Mouse (Mus musculus): Measurements from ENCODE around the gene Rin3.

Rin3 gene
- long read RNA-seq, experiment 1, partial matches to known transcripts: 0 of 3 reads
- long read RNA-seq, experiment 1, other reads (novel, unspliced or antisense): 2 of 3 reads
- long read RNA-seq, experiment 2, partial matches to known transcripts: 2 of 6 reads
- long read RNA-seq, experiment 2, other reads (novel, unspliced or antisense): 4 of 6 reads

DNA sequence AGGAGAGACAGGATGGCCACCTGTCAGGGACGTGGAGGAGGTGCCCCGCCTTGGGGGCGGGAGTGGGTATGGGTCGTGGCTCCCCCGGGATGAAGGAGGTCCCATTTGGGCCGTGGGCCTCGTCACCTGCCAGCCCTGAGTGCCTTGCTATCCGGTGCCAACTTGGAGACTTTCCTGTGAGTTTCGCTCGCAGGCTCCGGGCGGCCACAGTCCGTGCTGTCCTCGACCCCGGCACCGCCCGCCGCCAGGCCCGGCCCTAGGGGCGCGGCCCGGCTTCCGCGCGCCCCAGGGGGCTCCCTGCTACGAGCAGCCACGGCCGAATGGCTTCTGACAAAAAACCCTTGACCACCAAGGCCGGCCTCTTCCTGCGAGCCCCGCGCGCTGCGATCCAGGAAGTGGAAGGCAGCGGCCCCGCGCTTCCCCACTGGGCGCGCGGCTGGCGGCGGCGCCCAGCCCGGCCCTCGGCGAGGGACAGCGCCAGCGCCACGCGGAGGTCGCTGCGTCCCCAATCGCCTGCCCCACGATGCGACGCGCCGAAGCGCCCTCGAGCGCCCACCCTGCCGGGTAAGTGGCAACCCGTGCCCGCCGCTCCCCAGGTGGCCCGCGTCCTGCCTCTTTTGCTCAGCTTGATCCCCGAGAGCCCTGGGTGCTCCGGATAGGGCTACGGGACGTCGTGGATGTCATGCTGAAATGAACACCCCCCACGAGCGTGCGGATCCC, at the start of gene Rin3:
Gene Rin3, plus strand, starts transcription at position 286 of the 720 bp plus-strand sequence.
- intact Hi-C loops (cut with DNase I): no loop called here

DNA sequence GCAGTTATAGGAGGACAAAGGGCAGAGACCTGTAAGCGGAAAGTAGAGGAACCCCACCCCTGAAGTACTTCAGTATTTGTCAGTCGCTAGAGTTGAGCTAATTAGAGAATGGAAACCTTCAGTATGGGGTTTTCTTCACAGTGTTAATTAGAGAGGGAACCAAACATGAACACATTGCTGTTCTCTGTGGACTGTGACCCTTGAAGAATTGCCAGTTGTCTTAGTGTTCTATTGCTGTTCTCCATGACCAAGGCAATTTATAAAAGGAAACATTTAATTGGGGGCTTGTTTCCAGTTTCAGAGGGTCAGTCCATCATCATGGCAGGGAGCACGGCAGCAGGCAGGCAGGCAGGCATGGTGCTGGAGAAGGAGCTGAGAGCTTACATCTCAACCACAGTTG, 47.3 kb upstream of the Rin3 start:
- intact Hi-C loops (cut with DNase I): no loop called here

DNA sequence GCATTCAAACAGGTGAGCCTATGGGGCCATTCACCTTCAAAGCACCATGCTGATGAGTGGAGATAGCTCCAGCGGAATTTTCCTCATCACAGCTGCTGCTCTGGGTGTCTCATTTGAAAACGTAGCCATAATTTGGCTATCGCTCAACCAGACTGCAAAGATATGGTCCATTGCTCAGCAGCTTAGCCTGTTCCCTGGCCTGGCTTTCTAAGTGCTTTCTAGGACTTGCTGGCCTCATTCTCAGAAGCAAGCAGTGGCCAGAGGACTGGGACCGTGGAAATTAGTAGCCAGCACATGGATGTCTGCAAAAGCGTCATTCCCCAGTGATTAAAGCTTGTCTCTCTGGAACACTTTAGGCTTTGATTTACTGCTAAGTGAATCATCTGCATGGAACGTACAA, 46.5 kb upstream of the Rin3 start:
- intact Hi-C loops (cut with DNase I): no loop called here

DNA sequence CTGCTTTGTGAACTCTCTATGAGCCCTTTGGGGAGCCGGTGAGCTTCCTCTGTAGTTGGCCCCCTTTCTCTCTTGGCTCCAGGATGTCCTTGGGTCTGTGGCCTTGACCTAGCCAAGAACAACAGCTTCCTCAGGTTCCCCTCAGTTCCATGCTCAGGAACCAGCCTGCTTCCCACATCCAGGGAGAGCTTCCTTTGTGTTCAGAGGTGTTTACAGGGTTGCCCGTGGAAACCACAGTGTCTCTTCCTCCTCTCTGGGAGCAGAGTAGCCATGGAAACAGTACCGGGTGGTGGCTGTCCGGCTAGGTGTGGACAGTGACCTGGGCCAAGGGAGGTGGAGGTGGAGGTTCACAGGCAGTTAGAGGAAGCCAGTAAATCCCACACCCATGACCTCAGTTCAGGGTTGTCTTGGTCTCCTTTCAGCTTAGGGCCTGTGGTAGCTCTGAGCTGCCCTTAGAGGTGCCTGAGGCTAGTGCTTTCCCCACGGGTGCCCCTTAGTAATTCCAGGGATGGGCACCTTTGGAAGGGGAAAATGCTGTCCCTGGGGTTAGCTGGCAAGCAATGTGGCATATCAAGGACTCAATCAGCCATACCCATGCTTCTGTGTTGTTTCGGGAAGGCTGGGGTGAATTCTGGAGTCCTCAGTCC, 40.6 kb upstream of the Rin3 start:
- intact Hi-C loops (cut with DNase I): no loop called here

DNA sequence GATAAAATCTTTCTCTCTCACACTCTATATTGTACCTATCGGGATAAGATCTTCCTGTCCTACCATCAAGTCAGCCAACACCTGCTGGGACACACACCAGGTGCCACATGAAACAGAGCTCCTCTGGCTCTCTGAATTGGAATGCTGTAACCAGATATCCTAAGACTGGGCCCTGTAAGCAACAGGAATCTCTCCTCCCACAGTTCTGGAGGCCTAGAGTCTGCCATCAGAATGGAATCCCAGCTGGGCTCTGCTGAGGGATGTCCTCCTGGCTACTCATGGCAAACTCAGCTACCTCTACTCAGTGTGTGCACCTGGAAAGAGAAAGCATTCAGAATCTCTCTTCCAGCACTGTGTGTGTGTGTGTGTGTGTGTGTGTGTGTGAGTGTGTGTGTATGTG, 38.9 kb upstream of the Rin3 start:
- intact Hi-C loops (cut with DNase I): no loop called here

DNA sequence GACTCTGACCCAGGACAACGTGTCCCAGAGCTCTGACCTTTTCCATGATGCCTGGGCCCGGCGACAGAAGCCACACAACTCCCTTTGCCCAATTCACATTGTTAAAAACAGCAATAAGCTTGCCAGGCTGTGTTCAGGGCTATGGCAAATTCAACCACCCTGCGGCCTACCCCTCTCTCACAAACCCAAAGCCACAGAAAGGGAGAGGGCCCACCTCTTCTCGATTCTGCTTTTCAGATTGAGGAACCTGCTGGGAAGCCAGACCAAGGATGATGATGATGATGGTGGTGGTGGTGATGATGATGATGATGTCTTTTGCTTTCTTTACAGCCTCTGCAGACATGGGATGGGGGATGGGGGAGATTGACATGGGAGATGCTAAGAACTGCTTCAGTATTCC, 36.6 kb upstream of the Rin3 start:
- intact Hi-C loops (cut with DNase I): no loop called here

DNA sequence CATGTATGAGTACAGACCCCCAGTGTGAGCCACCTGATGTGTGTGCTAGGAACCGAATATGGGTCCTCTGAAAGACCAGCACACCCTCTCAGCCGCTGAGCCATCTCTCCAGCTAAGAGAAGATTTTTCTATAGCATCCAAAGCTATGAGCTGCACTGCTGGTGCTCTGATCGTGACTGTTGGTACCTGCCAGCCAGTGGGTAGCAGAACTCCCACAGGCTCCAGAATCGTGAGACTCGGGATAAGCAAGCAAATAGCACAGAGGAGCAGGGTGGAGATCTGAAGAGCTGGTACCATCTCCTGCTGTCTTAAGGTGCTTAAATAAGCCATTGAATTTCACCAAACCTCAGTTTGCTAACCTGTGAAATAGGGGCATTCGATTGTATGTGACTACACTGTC, 34.7 kb upstream of the Rin3 start:
- intact Hi-C loops (cut with DNase I): no loop called here

DNA sequence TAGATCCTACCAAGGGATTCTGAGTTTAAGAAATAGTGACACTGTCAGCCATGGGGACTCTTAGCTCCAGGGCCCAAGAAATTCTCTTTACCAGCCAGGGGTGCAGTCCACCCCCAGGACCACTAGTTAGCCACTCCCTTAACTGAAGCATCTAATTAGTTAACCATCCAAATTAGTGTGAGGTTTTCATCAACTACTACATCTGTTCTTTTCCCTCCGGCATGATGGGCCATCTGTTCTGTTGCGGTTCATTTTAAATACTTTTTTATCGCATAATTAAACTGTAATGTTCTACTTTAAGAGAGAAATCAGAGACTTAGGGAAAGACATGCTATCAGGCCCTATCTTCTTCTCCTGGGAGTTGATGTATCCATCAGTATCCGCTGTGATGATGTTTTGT, 32.5 kb upstream of the Rin3 start:
- intact Hi-C loops (cut with DNase I): no loop called here

DNA sequence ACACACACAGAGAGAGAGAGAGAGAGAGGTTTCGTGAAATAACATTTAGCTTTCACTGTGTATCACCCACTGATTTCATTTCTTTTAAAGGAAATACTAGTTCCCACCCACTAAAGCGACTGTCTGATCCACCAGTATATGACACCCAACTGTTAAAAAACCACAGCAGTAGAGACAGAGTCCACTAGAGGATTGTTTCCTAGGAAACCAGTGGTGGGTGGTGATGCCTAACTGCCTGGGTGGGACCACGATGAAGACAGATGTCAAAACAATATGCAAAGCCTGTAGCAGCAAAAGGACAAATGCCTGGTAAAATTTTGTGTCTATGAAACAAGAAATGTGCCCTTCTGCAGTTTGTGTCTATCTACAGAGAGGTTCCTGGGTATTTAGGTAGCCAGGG, 31.8 kb upstream of the Rin3 start:
- intact Hi-C loops (cut with DNase I): no loop called here

DNA sequence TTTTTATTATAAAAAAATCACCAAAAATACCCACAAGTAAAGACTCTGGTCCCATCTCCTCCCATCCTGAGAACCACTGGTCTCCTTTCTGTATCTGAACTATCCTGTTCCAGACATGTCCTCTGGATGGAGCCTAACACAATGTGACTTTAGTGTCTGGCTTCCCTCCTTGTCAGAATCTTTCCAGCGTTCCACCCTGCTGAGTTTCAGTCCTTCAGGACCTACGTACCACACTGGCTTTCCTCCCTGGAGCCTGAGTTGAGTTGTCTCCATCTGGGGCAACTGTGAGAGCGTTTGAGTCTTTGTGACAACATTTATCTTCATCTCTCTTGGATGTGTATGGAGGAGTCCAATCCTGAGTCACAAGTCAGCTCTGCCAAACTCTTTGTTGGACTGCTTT, 30.9 kb upstream of the Rin3 start:
- intact Hi-C loops (cut with DNase I): no loop called here

DNA sequence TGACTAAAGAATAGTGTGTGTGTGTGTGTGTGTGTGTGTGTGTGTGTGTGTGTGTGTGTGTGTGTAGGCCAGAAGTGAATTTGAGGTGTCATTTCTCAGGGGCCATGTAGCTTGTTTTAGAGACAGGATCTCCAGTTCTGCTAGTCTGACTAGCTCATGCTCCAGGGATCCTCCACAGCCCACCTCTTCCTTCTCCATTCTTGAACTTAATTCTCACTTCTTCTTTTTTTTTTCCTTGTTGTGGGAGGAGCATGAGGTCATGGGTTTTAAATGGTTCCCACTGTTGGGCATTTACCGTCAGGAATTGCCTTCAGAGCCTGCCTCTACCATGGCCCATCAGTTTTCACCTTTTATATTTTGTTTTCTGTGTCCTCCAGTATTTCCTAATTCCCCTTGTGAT, 30.3 kb upstream of the Rin3 start:
- intact Hi-C loops (cut with DNase I): no loop called here

DNA sequence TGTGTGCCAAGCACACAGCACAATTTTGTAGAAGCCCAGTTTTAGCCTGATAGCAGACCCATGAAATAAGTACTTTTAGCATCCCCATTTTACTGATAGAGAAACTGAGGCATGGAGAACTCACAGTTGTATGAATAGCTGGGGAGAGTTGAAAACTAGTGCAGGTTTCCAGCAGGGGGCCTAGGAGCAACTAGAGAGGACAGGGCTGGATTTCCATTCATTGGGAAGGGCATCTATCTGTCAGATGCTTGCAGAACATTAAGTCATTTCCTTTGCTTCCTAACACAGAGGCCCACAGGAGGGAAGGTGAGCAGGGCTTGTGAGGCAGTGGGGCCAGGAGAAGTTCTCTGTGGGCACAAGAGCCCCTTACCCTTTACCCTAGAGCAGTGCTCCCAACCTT, 27.8 kb upstream of the Rin3 start:
- intact Hi-C loops (cut with DNase I): loop anchor here (5.0 kb wide), 1 partner anchor 92 kb away; no protein-coding TSS in a partner anchor

DNA sequence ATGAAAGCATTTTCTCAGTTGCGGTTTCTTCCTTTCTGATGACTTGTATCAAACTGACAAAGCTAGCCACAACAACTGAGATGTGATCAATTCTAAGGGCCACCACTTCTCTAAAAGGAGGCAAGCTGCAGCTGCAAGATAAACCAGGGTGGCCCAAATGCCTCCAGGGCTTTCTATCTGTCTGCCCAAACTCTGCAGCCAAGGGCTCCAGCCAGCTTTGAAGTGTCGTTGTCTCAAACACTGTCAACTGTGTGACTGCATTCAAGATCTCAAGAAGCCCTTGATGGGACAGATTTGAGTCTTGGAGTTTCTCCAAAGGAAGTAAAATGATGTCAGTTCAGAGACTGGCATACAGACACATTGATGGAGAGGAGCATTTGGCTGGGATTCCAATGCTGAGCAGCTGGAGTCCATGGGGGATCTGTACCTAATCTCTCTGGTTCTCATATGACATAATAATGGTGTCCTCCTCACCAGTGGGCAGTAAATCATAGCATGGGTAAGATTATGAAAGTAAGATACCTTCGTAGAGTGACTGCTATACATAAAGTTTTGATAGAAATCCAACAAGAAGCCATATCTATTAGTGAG, 24.2 kb upstream of the Rin3 start:
- intact Hi-C loops (cut with DNase I): loop anchor here (5.0 kb wide), 1 partner anchor 89 kb away; no protein-coding TSS in a partner anchor

DNA sequence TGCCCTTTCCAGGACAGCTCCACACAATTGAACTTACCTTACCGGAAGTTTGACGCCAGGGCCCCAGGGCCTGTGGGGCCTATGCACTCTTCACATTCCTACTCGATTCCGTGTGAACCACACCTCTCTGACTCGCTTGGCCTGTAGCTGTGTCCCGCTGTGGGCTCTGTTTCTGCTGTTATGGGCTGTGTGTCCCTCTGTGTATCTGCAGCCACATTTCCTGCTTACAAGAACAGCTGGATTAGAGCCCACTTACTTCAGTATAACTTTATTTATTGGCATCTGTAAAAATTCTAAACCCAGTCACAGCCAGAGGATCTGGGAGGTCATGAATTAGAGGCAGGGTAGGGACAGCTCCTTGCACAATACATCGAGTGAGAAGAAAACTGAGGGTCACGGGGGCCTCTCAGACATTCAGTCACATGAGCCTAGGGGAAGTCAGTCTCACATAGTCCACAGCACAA, 20.9 kb upstream of the Rin3 start:
- intact Hi-C loops (cut with DNase I): no loop called here

DNA sequence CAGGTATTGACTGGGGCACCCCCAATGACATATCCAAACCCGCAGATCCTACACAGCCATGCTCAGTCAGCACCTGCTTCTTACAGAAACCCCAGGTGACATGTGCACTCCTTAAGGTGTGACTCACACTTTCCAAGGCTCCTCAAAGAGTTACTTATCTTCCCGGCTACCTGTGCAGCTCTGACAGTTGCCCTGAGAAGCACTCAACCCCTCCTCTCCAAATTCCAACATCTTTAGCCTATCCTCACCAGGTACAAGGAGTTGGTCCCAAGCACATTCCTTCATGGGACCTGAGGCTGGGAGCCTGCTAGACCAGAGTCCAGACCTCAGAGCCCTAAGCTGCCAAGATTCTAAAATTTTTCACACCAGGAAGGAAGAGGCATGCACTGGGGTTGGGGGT, 20.0 kb upstream of the Rin3 start:
- intact Hi-C loops (cut with DNase I): no loop called here

DNA sequence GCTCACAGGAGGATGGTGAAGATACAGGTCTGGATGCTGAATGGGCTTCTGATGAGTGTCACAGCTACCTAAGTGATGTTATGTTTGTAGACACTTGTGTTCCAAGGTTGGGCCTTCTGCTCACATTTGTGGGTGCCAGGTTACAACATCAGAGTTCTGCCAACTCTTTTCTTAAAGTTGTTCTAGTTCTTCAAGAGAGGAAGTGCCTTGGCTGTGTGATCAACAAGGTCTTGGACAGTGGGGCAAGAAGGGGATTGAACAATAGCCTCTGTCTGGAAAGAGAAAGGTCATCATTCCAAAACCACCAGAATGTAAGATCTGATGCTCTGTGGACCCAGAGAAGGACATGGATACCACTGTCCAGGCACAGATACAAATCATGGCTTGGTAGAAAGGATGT, 19.6 kb upstream of the Rin3 start:
- intact Hi-C loops (cut with DNase I): no loop called here

DNA sequence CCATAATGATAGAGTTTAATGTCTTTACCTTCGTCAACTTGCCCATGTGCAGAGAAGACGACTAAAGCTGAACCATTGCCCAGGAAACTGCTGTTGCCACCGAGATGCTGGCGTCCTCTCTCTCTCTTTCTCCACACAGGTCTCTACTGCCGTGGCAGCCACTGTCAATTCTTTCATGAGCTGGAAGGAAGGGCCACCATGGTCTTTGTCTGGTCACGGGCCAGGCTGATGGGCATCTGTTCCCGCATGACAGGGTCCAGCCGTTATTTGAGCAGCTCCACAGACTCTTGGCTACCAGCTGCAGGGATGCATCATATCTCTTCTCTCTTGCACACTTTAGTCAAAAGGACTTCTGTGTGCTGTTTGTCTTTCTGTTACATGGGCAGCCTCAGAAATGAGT, 16.4 kb upstream of the Rin3 start:
- intact Hi-C loops (cut with DNase I): no loop called here

DNA sequence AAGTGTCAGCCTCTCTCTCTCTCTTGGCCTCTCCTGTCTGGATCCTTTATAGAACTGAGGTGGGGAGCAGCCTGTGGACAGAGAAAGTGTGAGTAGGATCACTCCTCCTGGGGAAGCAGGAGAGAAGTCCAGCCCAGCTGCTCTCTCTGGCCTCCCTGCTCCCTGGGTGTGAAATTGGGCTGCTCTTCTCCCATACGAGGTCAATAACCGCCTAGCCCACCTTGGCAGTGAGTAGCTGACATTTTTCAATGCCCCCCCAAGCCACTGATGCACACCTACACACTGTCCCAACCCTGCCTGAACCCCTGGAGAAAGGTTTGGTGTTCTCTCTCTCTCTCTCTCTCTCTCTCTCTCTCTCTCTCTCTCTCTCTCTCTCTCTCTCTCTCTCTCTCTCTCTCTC, 13.7 kb upstream of the Rin3 start:
- intact Hi-C loops (cut with DNase I): no loop called here

DNA sequence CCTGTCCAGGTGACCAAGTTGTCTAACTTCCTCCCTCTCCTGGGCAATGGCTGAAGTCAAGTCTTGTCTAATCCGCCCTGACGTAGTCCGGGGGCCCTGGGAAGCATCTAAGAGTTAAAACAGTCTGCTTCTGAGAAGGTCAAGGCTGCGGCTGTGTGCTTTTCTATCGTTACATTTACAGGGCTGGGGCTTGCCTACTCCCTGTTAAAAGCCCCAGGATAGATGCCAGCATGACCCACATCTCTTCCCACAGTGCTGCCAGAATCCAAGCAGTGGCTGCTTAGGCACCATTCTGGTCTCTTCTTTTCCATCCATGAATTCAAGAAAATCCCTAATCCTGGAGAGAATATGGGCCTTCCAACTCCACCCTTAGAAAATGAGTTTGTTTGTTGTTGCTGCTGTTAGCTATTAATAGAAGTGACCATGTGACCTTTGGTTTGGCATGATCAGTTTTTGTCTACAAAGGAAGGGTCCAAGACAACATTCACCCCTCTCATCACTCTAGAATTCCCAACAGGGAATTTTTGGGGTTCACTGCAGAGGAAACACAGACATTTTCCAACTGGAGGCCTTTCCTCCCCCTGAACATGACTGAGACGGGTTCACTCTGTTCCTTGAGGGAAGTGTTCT, 12.0 kb upstream of the Rin3 start:
- intact Hi-C loops (cut with DNase I): no loop called here

DNA sequence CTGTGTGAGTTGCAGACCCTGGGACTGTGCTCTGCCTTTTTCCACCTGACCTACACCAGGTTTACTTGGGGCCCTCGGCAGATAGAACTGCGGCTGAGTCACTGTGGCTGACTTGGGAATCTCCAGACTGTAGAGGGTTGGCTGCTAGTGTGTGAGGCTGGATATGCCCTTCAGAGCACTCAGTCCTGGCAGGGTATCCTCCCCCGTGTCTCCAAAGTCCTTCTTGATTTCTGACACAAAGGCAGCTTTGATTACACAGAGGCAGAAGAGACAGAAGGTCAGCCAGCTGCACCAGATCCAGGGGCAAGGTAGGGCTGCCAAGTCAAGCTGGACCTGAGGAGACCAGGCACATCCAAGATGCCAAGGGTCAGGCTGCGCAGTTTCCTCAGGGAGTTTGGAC, 11.4 kb upstream of the Rin3 start:
- intact Hi-C loops (cut with DNase I): no loop called here

DNA sequence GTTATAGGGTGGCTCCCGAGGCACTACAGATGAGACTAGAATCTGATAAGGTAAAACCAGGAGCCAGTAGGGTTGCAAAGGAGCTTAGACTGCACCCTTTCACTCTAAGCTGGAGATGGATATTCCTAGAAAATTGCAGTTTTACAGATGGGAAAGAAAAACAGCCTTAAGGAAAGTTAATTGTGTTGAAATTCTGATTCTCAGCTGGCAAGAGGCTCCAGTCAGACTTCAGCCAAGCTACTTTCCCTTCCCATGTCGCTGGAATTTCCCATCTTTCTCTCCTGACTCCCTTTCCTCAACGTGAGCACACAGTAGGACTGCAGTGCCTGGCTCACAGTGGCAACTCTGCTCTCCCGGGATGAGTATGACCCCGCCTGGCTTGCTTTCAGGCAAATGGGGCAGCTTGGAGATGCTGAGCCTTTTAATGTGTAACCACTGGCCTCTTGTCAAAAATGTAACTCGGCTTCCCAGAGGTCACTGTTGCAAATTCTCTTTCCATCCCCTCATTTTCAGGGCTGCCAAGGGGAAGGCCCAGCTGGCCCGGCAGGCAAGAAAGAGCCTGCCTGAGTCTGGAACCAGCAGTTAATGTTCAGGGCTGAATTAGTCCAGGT, 6.9 kb upstream of the Rin3 start:
- intact Hi-C loops (cut with DNase I): no loop called here
